Mouse (Mus musculus): ENCODE data around the gene Ndufa10.

- no peak for TF ChIP-seq GATA1 (IDR thresholded peaks at IDR 0.05; ENCODE audit: low read length)
- TF ChIP-seq TAL1 (IDR thresholded peaks at IDR 0.05; ENCODE audit: low read length): no peak
These were observed 80.5 kb downstream of the Ndufa10 start for GRCm38 (mm10) chr1:92393166-92393565.

Measured in erythroblast, embryonic 14.5 days (primary cell).